Mouse (Mus musculus) liver, postnatal 0 days (tissue): ENCODE data around the gene Slc22a14. TPM values are rescaled to one million over a fixed set of nuclear protein-coding genes. Genes with fewer than 3 reads are reported as not detected.

ENCODE experiments used
- ATAC-seq: fragments of 200-750 bp; cut with Nextera tagmentation; 2 replicates; pipeline ENCODE4 v1.8.0; 2017; ENCODE audit warnings: mild to moderate bottlenecking, moderate library complexity
- DNase-seq: peaks from one replicate; pipeline ENCODE4 v3.0.0-alpha.2; 2016
- H3K27ac ChIP-seq: fragments of 300-500 bp; sonication (generic); 2 replicates; pipeline ENCODE4 v1.5.1; 2014; ENCODE audit warnings: antibody characterized with exemption, moderate library complexity, mild to moderate bottlenecking, low read depth
- H3K27me3 ChIP-seq: fragments of 300-500 bp; sonication (generic); 2 replicates; pipeline ENCODE4 v1.6.1; 2014; ENCODE audit warnings: low read length, control low read depth, mixed read lengths; ENCODE audit not compliant: insufficient read depth
- H3K36me3 ChIP-seq: fragments of 300-500 bp; sonication (generic); replicated peaks from 2 replicates; pipeline ENCODE4 v1.6.1; 2014; ENCODE audit warnings: mild to moderate bottlenecking, control low read depth, low read length, moderate library complexity, mixed read lengths; ENCODE audit not compliant: insufficient read depth
- H3K4me1 ChIP-seq: fragments of 300-500 bp; sonication (generic); 2 replicates; pipeline ENCODE4 v1.6.1; 2014; ENCODE audit warnings: antibody characterized with exemption, mild to moderate bottlenecking, control low read depth; ENCODE audit not compliant: insufficient read depth
- H3K4me2 ChIP-seq: fragments of 300-500 bp; sonication (generic); 2 replicates; pipeline ENCODE4 v1.6.1; 2014; ENCODE audit warnings: low read depth, mild to moderate bottlenecking, low read length, moderate library complexity, mixed read lengths
- H3K4me3 ChIP-seq: fragments of 300-500 bp; sonication (generic); 2 replicates; pipeline ENCODE4 v1.5.1; 2014; ENCODE audit warnings: low read depth, low read length
- H3K9ac ChIP-seq: fragments of 300-500 bp; sonication (generic); replicated peaks from 2 replicates; pipeline ENCODE4 v1.6.1; 2014; ENCODE audit warnings: mild to moderate bottlenecking, moderate library complexity
- H3K9me3 ChIP-seq: fragments of 300-500 bp; sonication (generic); 2 replicates; pipeline ENCODE4 v1.6.1; 2016; ENCODE audit warnings: mild to moderate bottlenecking, control low read depth, low read length, mixed read lengths
- CTCF ChIP-seq: sonication (generic); IDR thresholded peaks from 2 replicates; pipeline ENCODE4 v1.5.1; 2016; ENCODE audit warnings: antibody characterized with exemption, low read depth
- EP300 ChIP-seq: IDR thresholded peaks from 2 replicates; pipeline ENCODE4 v1.6.1; 2016; ENCODE audit warnings: antibody characterized with exemption, low read depth, mild to moderate bottlenecking
- WGBS: fragments of 180-500 bp; shearing (Covaris S2); extraction: QIAGEN DNeasy Blood & Tissue Kit; methylation state at CpG from one replicate; pipeline ENCODE4 v1.1.7; 2014; ENCODE audit not compliant: insufficient replicate concordance; 5-methylcytosine and 5-hydroxymethylcytosine counted together
- polyA plus RNA-seq: library from polyadenylated mRNA; unstranded; fragments of >200 nt; fragmentation: Nextera tagmentation; extraction: Ambion mirVana; gene quantifications from 2 replicates; pipeline ENCODE4 v1.2.1, GENCODE M21; 2015

The Slc22a14 gene
- polyA plus RNA-seq, 1 experiment from 2014 or later, result not detected

DNA sequence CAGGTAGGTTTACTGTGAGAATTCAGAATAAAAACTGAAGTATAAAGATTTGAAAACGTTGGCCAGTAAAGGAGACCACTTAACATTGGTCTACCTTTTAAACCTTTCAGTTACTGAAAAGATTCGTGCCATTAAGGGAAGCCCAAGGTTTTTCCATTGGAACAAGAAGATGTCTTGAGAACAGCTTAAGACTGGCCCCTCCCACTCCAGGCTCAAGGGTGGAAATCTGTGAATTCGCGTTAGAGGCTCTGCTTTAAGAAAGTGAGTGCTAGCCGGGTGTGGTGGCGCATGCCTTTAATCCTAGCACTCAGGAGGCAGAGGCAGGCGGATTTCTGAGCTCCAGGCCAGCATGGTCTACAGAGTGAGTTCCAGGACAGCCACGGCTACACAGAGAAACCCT lies 152.4 kb downstream of the Slc22a14 start:
- 69% methylated on average over 8 of the region's 8 CpGs for WGBS
- no peak overlapping the region for H3K4me3 ChIP-seq
- peaks cover 3% of the 10 kb centered on the region; the same call in 1 of the 2 replicates for H3K9me3 ChIP-seq
- TF ChIP-seq CTCF (no peak), EP300 (no peak)
- ATAC-seq (no peak), DNase-seq (no peak)
- H3K36me3 ChIP-seq, result no peaks in the 10 kb centered on the region
- no peaks in the 10 kb centered on the region for H3K27me3 ChIP-seq
- H3K4me1 ChIP-seq, result no peaks in the 10 kb centered on the region
- H3K27ac ChIP-seq, result no peak overlapping the region
- no peak overlapping the region for H3K4me2 ChIP-seq
- no peak overlapping the region for H3K9ac ChIP-seq

DNA sequence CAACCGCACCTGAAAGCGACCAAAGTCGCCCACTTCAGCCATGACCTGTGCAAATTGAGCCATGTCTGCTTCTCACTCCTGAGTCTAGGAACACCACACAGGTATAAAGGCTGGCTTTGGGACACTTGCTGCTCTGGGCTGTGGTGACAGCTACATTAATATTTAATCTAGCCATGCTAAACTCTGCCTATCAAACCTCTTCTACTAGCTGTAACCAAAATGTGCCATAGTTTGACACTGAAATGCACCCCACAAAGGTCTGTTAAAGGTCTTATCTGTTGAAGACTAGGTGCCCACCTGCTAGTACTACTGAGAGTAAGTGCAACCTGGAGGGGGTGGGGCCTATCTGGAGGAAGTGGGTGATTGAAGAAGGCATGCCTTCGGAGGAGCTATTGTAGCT lies 156.4 kb downstream of the Slc22a14 start, which contains the start of gene Slc22a13:
Gene Slc22a13 (minus strand): TSS at position 101 of the 400 bp plus-strand sequence.
- Histone ChIP-seq H3K27me3 (no peaks in the 10 kb centered on the region), H3K36me3 (no peaks in the 10 kb centered on the region), H3K27ac (no peak within 1 kb of the TSS), H3K9me3 (no peaks in the 10 kb centered on the region; the same call in 1 of the 2 replicates), H3K9ac (no peak within 1 kb of the TSS), H3K4me1 (no peaks in the 10 kb centered on the region), H3K4me2 (no peak within 1 kb of the TSS), H3K4me3 (no peak within 1 kb of the TSS)
- WGBS, result 81% methylated on average over 4 of the region's 4 CpGs
- DNase-seq (no peak), ATAC-seq (no peak)
- TF ChIP-seq CTCF (no peak), EP300 (no peak)

DNA sequence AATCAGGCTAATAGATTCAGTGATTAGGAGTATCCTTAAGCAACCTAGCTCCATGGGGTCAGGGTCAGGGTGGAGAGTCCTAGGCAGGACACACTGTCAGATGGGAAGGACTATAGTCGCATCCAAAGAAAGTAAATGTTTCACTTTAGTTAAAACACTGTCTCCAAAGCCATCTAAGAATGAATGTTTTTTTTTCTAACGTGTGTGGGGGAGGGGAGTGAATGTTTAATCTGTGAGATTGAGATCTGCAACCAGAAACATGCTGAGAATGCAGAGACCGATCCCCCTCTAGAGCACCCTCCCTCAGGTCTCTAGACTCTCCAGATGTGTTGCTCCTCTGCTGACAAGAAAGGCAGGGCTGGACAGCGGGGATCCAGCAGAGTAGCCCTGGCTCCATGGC lies 158.2 kb downstream of the Slc22a14 start:
- Histone ChIP-seq H3K4me3 (no peak overlapping the region), H3K4me2 (no peak overlapping the region), H3K36me3 (no peaks in the 10 kb centered on the region), H3K27me3 (no peaks in the 10 kb centered on the region), H3K4me1 (no peaks in the 10 kb centered on the region), H3K27ac (no peak overlapping the region), H3K9ac (no peak overlapping the region), H3K9me3 (no peaks in the 10 kb centered on the region; the same call in 1 of the 2 replicates)
- TF ChIP-seq CTCF, result no peak
- no peak for TF ChIP-seq EP300
- no peak for DNase-seq
- 58% methylated on average over 4 of the region's 4 CpGs for WGBS
- ATAC-seq, result no peak

DNA sequence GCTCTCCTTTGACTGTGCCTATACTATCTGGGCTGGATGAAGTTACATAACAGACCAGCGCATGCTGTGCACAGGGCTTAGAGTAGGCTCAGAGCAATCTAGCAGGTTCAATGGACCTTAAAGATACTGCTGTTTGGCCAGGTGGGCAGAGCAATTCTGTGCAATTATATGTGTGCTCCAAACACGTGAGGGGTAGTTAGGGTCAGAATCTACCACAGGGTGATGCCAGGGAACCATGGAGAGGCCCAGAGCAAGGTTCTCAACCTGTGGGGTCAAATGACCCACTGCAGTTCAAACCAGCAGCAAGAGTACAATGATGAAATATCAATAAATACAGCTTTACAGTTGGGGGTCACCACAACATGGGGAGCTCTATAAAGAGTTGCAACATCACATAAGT lies 158.7 kb downstream of the Slc22a14 start:
- Histone ChIP-seq H3K27me3 (no peaks in the 10 kb centered on the region), H3K27ac (no peak overlapping the region), H3K4me3 (no peak overlapping the region), H3K9ac (no peak overlapping the region), H3K4me2 (no peak overlapping the region), H3K36me3 (no peaks in the 10 kb centered on the region), H3K4me1 (no peaks in the 10 kb centered on the region), H3K9me3 (no peaks in the 10 kb centered on the region; the same call in 1 of the 2 replicates)
- 58% methylated on average over 2 of the region's 2 CpGs for WGBS
- ATAC-seq (no peak), DNase-seq (no peak)
- TF ChIP-seq EP300 (no peak), CTCF (no peak)

DNA sequence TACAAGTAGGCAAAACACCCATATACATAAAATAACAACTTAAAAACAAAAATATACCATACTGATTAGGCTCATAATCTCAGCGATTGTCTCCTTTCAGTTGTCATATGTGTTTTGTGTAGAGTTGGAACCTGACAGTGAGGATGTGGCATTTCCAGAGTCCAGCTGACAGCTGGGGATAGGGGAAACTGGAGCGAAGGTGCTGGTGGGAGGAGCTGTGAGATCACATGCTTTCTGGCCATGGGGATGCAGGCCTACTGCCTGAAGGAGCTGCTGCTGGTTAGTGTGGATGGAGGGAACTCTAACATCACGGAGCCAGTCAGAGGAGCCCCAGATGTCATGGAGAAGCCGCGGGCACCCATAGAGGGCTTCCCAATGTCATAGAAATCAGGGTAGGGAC lies 159.6 kb downstream of the Slc22a14 start:
- Histone ChIP-seq H3K9ac (no peak overlapping the region), H3K4me2 (no peak overlapping the region), H3K27ac (no peak overlapping the region), H3K4me3 (no peak overlapping the region), H3K4me1 (no peaks in the 10 kb centered on the region), H3K9me3 (no peaks in the 10 kb centered on the region; the same call in 1 of the 2 replicates), H3K27me3 (no peaks in the 10 kb centered on the region), H3K36me3 (no peaks in the 10 kb centered on the region)
- ATAC-seq (no peak), DNase-seq (no peak)
- 78% methylated on average over 5 of the region's 5 CpGs for WGBS
- TF ChIP-seq CTCF (no peak), EP300 (no peak)

DNA sequence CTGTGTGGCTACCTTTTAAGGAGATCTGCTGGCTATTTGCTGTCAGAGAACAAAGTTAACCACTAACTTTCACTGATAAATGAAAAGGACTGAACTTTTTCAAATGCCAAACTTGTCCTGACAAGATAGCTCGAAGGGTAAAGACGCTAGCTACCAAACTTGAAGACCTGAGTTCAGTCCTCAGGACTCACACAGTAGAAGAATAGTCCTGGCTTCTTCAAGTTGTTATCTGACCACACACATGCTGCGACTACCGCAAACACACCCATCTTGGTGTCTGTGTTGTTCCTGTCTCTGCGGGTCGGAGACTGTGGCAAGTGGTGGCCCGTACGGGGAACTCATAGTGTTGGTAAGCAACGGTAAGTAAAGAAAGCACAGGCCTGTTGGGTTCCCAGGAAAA lies 161.7 kb downstream of the Slc22a14 start:
- H3K27me3 ChIP-seq, result no peaks in the 10 kb centered on the region
- no peak overlapping the region for H3K27ac ChIP-seq
- DNase-seq (no peak), ATAC-seq (no peak)
- 90% methylated on average over 9 of the region's 9 CpGs for WGBS
- no peak overlapping the region for H3K9ac ChIP-seq
- H3K4me3 ChIP-seq, result no peak overlapping the region
- no peak overlapping the region for H3K4me2 ChIP-seq
- H3K36me3 ChIP-seq, result no peaks in the 10 kb centered on the region
- no peak for TF ChIP-seq EP300
- TF ChIP-seq CTCF, result no peak
- H3K9me3 ChIP-seq, result no peaks in the 10 kb centered on the region; the same call in 1 of the 2 replicates
- H3K4me1 ChIP-seq, result peaks cover 7% of the 10 kb centered on the region; the same call in 1 of the 2 replicates

DNA sequence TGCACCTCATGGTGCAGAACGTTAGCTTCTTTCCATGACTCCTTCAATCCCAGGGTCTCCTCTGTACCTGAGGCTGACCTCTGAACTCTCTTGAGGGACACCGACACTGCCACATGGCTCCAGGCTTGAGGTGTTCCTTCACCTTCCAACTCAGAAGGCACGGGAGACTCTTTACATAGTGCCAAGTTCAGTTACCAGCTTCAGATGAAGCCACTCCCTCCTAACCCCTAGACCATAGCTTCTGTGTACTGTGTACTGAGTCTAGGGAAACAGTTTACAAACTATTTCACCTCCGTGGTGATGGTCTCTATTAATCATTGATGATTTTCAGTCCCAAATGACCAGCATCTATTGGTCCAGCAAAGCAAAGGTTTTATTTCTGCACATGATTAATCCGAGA lies 163.7 kb downstream of the Slc22a14 start:
- H3K27me3 ChIP-seq, result no peaks in the 10 kb centered on the region
- H3K9ac ChIP-seq, result no peak overlapping the region
- H3K36me3 ChIP-seq, result no peaks in the 10 kb centered on the region
- 73% methylated on average over 5 of the region's 5 CpGs for WGBS
- H3K4me2 ChIP-seq, result no peak overlapping the region
- no peak for TF ChIP-seq EP300
- no peak for TF ChIP-seq CTCF
- no peak overlapping the region for H3K27ac ChIP-seq
- H3K9me3 ChIP-seq, result no peaks in the 10 kb centered on the region; the same call in 1 of the 2 replicates
- DNase-seq (no peak), ATAC-seq (no peak)
- no peak overlapping the region for H3K4me3 ChIP-seq
- peaks cover 9% of the 10 kb centered on the region; the same call in 1 of the 2 replicates for H3K4me1 ChIP-seq
